Mouse (Mus musculus) liver, adult 2 months (tissue): Measurements from ENCODE around the gene Mpp2. TPM values are rescaled to one million over a fixed set of nuclear protein-coding genes. Genes with fewer than 3 reads are reported as not detected.

Source experiments
- DNase-seq: peaks from one replicate; pipeline ENCODE4 v3.0.0-alpha.2; 2011; ENCODE audit warnings: low read depth, low spot score; ENCODE audit errors: extremely low read depth
- H3K27ac ChIP-seq: fragments of 200-500 bp; replicated peaks from 2 replicates; pipeline ENCODE4 v1.5.1; 2012; ENCODE audit warnings: low read depth, mild to moderate bottlenecking, control low read depth, inconsistent platforms, low read length; ENCODE audit not compliant: insufficient read depth
- H3K27me3 ChIP-seq: fragments of 200-500 bp; 2 replicates; pipeline ENCODE4 v1.6.1; 2012; ENCODE audit warnings: mild to moderate bottlenecking, moderate library complexity, low read length, inconsistent platforms; ENCODE audit not compliant: control insufficient read depth, insufficient read depth
- H3K36me3 ChIP-seq: fragments of 200-500 bp; 2 replicates; pipeline ENCODE4 v1.6.1; 2012; ENCODE audit warnings: low read length, inconsistent platforms; ENCODE audit not compliant: control insufficient read depth, insufficient read depth
- H3K4me1 ChIP-seq: fragments of 200-500 bp; 2 replicates; pipeline ENCODE4 v1.6.1; 2011; ENCODE audit warnings: low read length; ENCODE audit not compliant: control insufficient read depth, insufficient read depth
- H3K4me3 ChIP-seq: fragments of 200-500 bp; 2 replicates; pipeline ENCODE4 v1.5.1; 2011; ENCODE audit warnings: low read depth, mild to moderate bottlenecking, control low read depth, low read length, moderate library complexity; ENCODE audit not compliant: insufficient read depth
- H3K79me2 ChIP-seq: fragments of 200-500 bp; 2 replicates; pipeline ENCODE4 v1.6.1; 2012; ENCODE audit warnings: inconsistent platforms, mild to moderate bottlenecking, low read length, moderate library complexity; ENCODE audit not compliant: control insufficient read depth, insufficient read depth
- H3K9ac ChIP-seq: fragments of 200-500 bp; 2 replicates; pipeline ENCODE4 v1.6.1; 2012; ENCODE audit warnings: low read depth, mild to moderate bottlenecking, control low read depth, inconsistent platforms, low read length
- CTCF ChIP-seq: fragments of 200-500 bp; IDR thresholded peaks from 2 replicates; pipeline ENCODE4 v1.5.1; 2011; ENCODE audit warnings: low read depth, low read length, control low read depth
- POLR2A ChIP-seq: fragments of 200-500 bp; IDR thresholded peaks from 2 replicates; pipeline ENCODE4 v1.6.1; 2011; ENCODE audit warnings: low read length, control low read depth; ENCODE audit not compliant: insufficient read depth; ENCODE audit errors: extremely low read depth
- WGBS: fragments of 180-500 bp; shearing (Covaris S2); methylation state at CpG from one replicate; pipeline ENCODE4 v1.1.7; 2018; 5-methylcytosine and 5-hydroxymethylcytosine counted together
- polyA plus RNA-seq: library from polyadenylated mRNA; depleted of rRNA; stranded (reverse); fragments of >200 nt; gene quantifications from 2 replicates; pipeline ENCODE4 v1.2.3, GENCODE M21; 2012
- total RNA-seq: library from RNA; depleted of rRNA; stranded (reverse); fragments of >200 nt; gene quantifications from 2 replicates; pipeline ENCODE4 v1.2.3, GENCODE M21; 2014

Gene Mpp2
- total and polyA plus RNA-seq, 2 experiments = under 0.01 to 0.20 TPM

DNA sequence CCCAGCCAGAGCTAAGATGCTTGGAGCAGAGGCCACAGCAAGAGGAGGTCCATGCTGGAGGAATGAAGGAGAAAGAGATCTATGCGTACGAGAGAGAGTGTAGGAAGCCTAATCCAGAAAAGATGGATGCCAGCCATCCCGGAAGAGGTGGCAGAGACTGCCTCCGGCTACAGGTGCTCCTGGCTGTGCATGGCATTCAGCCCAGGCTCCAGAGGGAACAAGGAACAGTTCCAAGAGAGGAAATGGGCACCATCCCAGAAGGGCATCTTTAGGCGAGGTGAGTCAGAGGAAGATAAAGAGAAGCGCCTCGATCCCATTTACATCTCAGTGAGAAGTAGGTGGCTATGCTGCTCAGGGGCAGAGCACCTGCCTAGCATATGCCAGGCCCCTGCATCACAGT lies 57.2 kb downstream of the Mpp2 start:
- H3K27me3 ChIP-seq = no peaks in the 10 kb centered on the region
- no peak overlapping the region for H3K9ac ChIP-seq
- whole genome bisulfite sequencing = 34% methylated on average over 7 of the region's 7 CpGs
- H3K4me3 ChIP-seq = no peak overlapping the region
- peaks cover 3% of the 10 kb centered on the region; the same call in 1 of the 2 replicates for H3K4me1 ChIP-seq
- H3K79me2 ChIP-seq = no peaks in the 10 kb centered on the region
- no peaks in the 10 kb centered on the region for H3K36me3 ChIP-seq
- TF ChIP-seq CTCF (no peak), POLR2A (no peak)
- DNase-seq = no peak
- no peak overlapping the region for H3K27ac ChIP-seq

DNA sequence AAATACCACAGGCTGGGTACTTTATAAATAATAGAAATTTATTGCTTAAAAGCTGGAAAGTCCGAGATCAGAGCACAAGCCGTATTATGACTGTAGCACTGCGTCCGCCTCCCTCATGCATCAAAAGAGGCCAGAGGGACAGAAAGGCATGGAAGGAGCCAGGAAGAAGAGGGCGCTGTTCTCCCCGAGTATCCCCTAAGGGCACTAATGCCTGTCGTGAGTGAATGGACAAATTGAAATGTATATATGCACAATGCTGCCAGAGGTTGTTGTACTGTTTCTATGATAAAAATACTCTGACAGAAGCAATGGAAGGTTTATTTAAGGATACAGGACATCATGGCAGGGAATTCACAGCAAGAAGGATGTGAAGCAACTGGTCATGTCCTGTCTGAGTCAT lies 58.3 kb downstream of the Mpp2 start:
- Histone ChIP-seq H3K27ac (no peak overlapping the region), H3K79me2 (no peaks in the 10 kb centered on the region), H3K9ac (no peak overlapping the region), H3K4me3 (no peak overlapping the region), H3K36me3 (no peaks in the 10 kb centered on the region), H3K27me3 (0 out of 2 replicates have a peak, but pooled peaks cover 3% of the 10 kb centered on the region), H3K4me1 (peaks cover 3% of the 10 kb centered on the region; the same call in 1 of the 2 replicates)
- DNase-seq = no peak
- WGBS = 66% methylated on average over 7 of the region's 7 CpGs
- TF ChIP-seq POLR2A (no peak), CTCF (no peak)

DNA sequence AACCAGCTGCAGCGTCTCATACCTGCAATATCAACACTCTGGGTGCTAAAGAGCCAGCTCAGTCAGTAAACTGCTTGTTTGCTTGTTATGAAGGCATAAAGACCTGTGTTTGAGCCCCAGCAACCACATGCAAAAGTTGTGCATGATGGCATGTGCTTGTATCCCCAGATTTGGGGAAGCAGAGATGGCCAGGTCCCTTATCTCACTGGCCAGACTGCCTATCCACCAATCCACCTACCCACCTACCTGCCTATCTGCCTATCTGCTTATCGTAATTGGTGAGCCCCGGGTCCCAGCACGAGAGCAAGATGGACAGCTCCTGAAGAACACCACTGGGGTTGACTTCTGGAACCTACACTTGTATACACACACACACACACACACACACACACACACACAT lies 59.0 kb downstream of the Mpp2 start:
- TF ChIP-seq CTCF (no peak), POLR2A (no peak)
- H3K27me3 ChIP-seq = 0 out of 2 replicates have a peak, but pooled peaks cover 3% of the 10 kb centered on the region
- H3K4me1 ChIP-seq = peaks cover 1% of the 10 kb centered on the region; the same call in 1 of the 2 replicates
- no peak overlapping the region for H3K27ac ChIP-seq
- no peaks in the 10 kb centered on the region for H3K36me3 ChIP-seq
- WGBS = 85% methylated on average over 4 of the region's 4 CpGs
- no peak for DNase-seq
- no peak overlapping the region for H3K4me3 ChIP-seq
- no peak overlapping the region for H3K9ac ChIP-seq
- H3K79me2 ChIP-seq = no peaks in the 10 kb centered on the region

DNA sequence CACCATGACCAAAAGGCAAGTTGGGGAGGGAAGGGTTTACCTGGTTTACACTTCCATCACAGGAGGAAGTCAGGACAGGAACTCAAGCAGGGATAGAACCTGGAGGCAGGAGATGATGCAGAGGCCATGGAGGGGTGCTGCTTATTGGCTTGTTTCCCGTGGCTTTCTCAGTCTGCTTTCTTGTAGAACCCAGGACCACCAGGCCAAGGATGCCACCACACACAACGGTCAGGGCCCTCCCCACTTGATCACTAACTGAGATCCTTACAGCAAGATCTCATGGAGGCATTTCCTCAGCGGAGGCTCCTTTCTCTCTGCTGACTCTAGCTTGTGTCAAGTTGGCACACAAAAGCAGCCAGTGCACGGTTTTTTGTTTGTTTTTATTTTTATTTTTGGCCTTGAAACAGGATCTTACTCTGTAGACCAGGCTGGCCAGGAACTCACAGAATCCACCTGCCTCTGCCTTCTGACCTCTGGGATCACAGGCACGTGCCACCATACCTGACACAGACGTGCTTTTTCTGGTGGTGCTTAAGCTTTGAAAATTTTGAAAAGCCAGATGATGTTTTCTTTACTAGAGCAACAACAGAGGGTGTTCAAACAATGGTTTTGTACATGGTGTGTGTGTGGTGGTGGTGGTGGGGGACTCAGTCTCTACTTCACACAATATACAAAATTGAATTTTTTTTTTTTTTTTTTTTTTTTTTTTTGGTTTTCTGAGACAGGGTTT lies 60.1 kb downstream of the Mpp2 start, which contains the start of gene Mpp3:
Gene Mpp3, minus strand, starts transcription at position 375 of the 730 bp plus-strand sequence.
- Histone ChIP-seq H3K27me3 (0 out of 2 replicates have a peak, but pooled peaks cover 3% of the 10 kb centered on the region), H3K36me3 (no peaks in the 10 kb centered on the region), H3K79me2 (no peaks in the 10 kb centered on the region), H3K9ac (no peak within 1 kb of the TSS), H3K27ac (no peak within 1 kb of the TSS), H3K4me3 (no peak within 1 kb of the TSS), H3K4me1 (peaks cover 1% of the 10 kb centered on the region; the same call in 1 of the 2 replicates)
- no peak for DNase-seq
- TF ChIP-seq POLR2A (no peak), CTCF (no peak)
- WGBS = 75% methylated on average over 6 of the region's 6 CpGs

DNA sequence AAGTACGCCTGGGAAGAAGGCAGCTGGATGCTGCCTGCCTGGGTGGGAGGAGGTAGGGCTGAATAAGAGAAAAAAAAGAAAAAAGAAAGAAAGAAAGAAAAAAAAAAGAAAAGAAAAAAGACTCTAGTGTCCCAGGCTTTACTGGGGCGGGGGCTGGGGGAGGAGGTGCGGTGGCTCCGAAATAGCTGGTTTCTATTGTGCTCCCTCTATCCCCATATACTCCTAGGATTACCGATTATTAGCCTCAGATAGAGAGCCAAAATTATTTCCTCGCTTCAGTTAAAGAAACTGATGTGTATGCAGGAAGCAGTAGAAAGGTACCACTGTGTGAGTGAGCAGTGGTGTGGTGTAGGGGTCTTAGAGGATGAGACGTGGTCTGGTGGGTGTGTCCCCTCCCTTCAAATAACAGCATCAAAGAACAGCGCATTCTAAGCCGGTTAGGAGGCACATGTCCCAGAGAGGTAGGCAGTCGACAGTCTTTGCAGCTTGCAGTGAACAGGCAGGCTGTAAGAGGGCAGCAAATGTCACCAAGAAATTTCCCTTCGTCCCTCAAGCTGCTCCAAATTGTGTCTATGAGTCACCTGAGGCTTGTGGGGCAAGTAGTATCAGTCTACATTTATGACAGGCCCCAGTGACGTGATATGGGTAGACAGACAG lies 60.8 kb downstream of the Mpp2 start:
- H3K36me3 ChIP-seq = no peaks in the 10 kb centered on the region
- H3K27ac ChIP-seq = no peak overlapping the region
- H3K4me3 ChIP-seq = peak overlapping the region; percentile 67; the same call in 1 of the 2 replicates
- H3K4me1 ChIP-seq = peaks cover 1% of the 10 kb centered on the region; the same call in 1 of the 2 replicates
- TF ChIP-seq CTCF (no peak), POLR2A (no peak)
- 0 out of 2 replicates have a peak, but pooled peaks cover 3% of the 10 kb centered on the region for H3K27me3 ChIP-seq
- no peak for DNase-seq
- H3K9ac ChIP-seq = no peak overlapping the region
- no peaks in the 10 kb centered on the region for H3K79me2 ChIP-seq
- WGBS = 44% methylated on average over 12 of the region's 12 CpGs
